In the genomic region with DNA sequence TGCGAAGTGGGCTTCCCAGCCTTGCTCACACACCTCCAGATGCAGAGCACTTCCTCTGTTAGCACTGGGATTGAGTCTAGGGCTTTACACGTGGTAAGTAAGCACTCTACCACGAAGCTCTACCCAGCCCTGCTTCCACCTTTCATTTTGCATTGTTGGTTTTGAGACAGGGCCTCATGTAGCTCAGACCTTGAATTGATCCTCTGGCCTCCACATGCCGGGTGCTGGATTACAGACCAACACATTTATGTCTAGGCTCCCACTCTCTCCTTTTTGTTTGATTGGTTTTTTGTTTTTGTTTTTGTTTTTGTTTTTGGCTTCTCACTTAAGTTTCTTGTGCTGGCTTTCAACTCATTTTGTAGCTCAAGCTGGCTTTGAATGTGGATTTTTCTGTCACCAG, we compare ENCODE assay signal across 37 mouse cellular contexts. TPM values are rescaled to one million over a fixed set of nuclear protein-coding genes. Genes with fewer than 3 reads are reported as not detected.
"Had no signal": no experiment of that assay in that cellular context is flagged by ENCODE, and none has a peak within 500 bp of the region (broad histone marks: within the 10 kb centered on the region; RNA-seq: fewer than 3 reads in every experiment).

No protein-coding gene starts in this region.

- H3K4me1 ChIP-seq: heart, embryonic 10.5 days; heart, embryonic 12.5 days; heart, embryonic 13.5 days; heart, embryonic 15.5 days; hindbrain, embryonic 10.5 days; hindbrain, embryonic 12.5 days; hindbrain, embryonic 13.5 days; hindbrain, embryonic 15.5 days; intestine, embryonic 15.5 days; kidney, embryonic 15.5 days had no signal

- H3K4me3 ChIP-seq: heart, embryonic 10.5 days; heart, embryonic 12.5 days; heart, embryonic 13.5 days; heart, embryonic 15.5 days; hindbrain, embryonic 10.5 days; hindbrain, embryonic 12.5 days; hindbrain, embryonic 13.5 days; hindbrain, embryonic 15.5 days; intestine, embryonic 15.5 days; kidney, embryonic 15.5 days; layer of hippocampus, adult 2 months had no signal

- ATAC-seq: hindbrain, embryonic 16.5 days; hindbrain, postnatal 0 days; inflammation-experienced regulatory T-cells, adult 6 months; intestine, embryonic 15.5 days; intestine, embryonic 16.5 days; intestine, postnatal 0 days had no signal

- H3K4me2 ChIP-seq: heart, embryonic 11.5 days; heart, embryonic 12.5 days; heart, embryonic 13.5 days; heart, embryonic 15.5 days; hindbrain, embryonic 12.5 days; hindbrain, embryonic 13.5 days; hindbrain, embryonic 14.5 days; hindbrain, embryonic 15.5 days; intestine, embryonic 15.5 days; kidney, embryonic 15.5 days had no signal

- DNase-seq: heart, postnatal 10 days; heart, postnatal 14 days; heart, postnatal 36 days; heart, postnatal 4 days; kidney, adult 11 months; kidney, adult 18-20 months; kidney, adult 2 months; kidney, adult 8-10 months; kidney, adult 9 months; kidney, postnatal 10 days; kidney, postnatal 14 days; kidney, postnatal 25 days; kidney, postnatal 36 days; kidney, postnatal 4 days; layer of hippocampus, adult 9-11 months; layer of hippocampus, postnatal 36 days had no signal

- H3K27ac ChIP-seq: heart, embryonic 10.5 days; heart, embryonic 13.5 days; heart, embryonic 15.5 days; hindbrain, embryonic 10.5 days; hindbrain, embryonic 12.5 days; hindbrain, embryonic 13.5 days; hindbrain, embryonic 14.5 days; hindbrain, embryonic 15.5 days; hindbrain, postnatal 0 days; intestine, embryonic 15.5 days; kidney, embryonic 15.5 days; kidney, postnatal 0 days; layer of hippocampus, adult 2 months had no signal

- H3K36me3 ChIP-seq: heart, embryonic 10.5 days; heart, embryonic 12.5 days; heart, embryonic 13.5 days; heart, embryonic 15.5 days; hindbrain, embryonic 10.5 days; hindbrain, embryonic 12.5 days; hindbrain, embryonic 13.5 days; hindbrain, embryonic 15.5 days; intestine, embryonic 15.5 days; kidney, embryonic 15.5 days had no signal

- H3K9me3 ChIP-seq: heart, embryonic 10.5 days; heart, embryonic 12.5 days; heart, embryonic 13.5 days; heart, embryonic 15.5 days; hindbrain, embryonic 10.5 days; hindbrain, embryonic 12.5 days; hindbrain, embryonic 13.5 days; hindbrain, embryonic 15.5 days; intestine, embryonic 15.5 days; kidney, embryonic 15.5 days had no signal

- H3K9ac ChIP-seq: heart, embryonic 12.5 days; heart, embryonic 13.5 days; heart, embryonic 15.5 days; hindbrain, embryonic 12.5 days; hindbrain, embryonic 13.5 days; hindbrain, embryonic 14.5 days; hindbrain, embryonic 15.5 days; intestine, embryonic 15.5 days; kidney, embryonic 15.5 days had no signal

- H3K27me3 ChIP-seq: heart, embryonic 12.5 days; heart, embryonic 13.5 days; heart, embryonic 15.5 days; hindbrain, embryonic 15.5 days; intestine, embryonic 15.5 days; kidney, embryonic 15.5 days had no signal

RNA-seq across cellular contexts. Expression of a gene that starts 5.5 kb away (rescaled TPM):
- total RNA-seq: hindbrain, postnatal 0 days; layer of hippocampus, postnatal 10 days; layer of hippocampus, postnatal 14 days; layer of hippocampus, postnatal 36 days had no signal
- polyA plus RNA-seq: inflammation-experienced regulatory T-cells, adult 6 months had no signal
